Mouse (Mus musculus) limb, embryonic 12.5 days (tissue): ENCODE measurements around the gene Mrtfa. TPM values are rescaled to one million over a fixed set of nuclear protein-coding genes. Genes with fewer than 3 reads are reported as not detected.

Experiments
- ATAC-seq: fragments of 200-750 bp; cut with Nextera tagmentation; 2 replicates; pipeline ENCODE4 v1.8.0; 2017; ENCODE audit warnings: low read depth, moderate TSS enrichment; ENCODE audit not compliant: insufficient number of reproducible peaks, insufficient read depth, low FRiP score, low TSS enrichment
- H3K27ac ChIP-seq: fragments of 300-500 bp; sonication (generic); 2 replicates; pipeline ENCODE4 v1.5.1; 2016; ENCODE audit warnings: mild to moderate bottlenecking, moderate library complexity
- H3K27me3 ChIP-seq: fragments of 300-500 bp; sonication (generic); 2 replicates; pipeline ENCODE4 v1.6.1; 2016; ENCODE audit warnings: mild to moderate bottlenecking, moderate library complexity
- H3K36me3 ChIP-seq: fragments of 300-500 bp; sonication (generic); 2 replicates; pipeline ENCODE4 v1.6.1; 2016; ENCODE audit warnings: mild to moderate bottlenecking, moderate library complexity
- H3K4me1 ChIP-seq: fragments of 300-500 bp; sonication (generic); replicated peaks from 2 replicates; pipeline ENCODE4 v1.6.1; 2016
- H3K4me2 ChIP-seq: fragments of 300-500 bp; sonication (generic); 2 replicates; pipeline ENCODE4 v1.6.1; 2016; ENCODE audit warnings: mild to moderate bottlenecking, moderate library complexity
- H3K4me3 ChIP-seq: fragments of 300-500 bp; sonication (generic); replicated peaks from 2 replicates; pipeline ENCODE4 v1.5.1; 2016; ENCODE audit warnings: mild to moderate bottlenecking
- H3K9ac ChIP-seq: fragments of 300-500 bp; sonication (generic); replicated peaks from 2 replicates; pipeline ENCODE4 v1.6.1; 2016; ENCODE audit warnings: mild to moderate bottlenecking, moderate library complexity
- H3K9me3 ChIP-seq: fragments of 300-500 bp; sonication (generic); 2 replicates; pipeline ENCODE4 v1.6.1; 2016; ENCODE audit warnings: mild to moderate bottlenecking, moderate library complexity
- WGBS: fragments of 180-500 bp; shearing (Covaris S2); methylation state at CpG from one replicate; pipeline ENCODE4 v1.1.7; 2016; 5-methylcytosine and 5-hydroxymethylcytosine counted together
- polyA plus RNA-seq: library from polyadenylated mRNA; unstranded; fragments of >200 nt; fragmentation: Nextera tagmentation; extraction: Ambion mirVana; gene quantifications from 2 replicates; pipeline ENCODE4 v1.2.1, GENCODE M21; 2016

Gene Mrtfa
- polyA plus RNA-seq, 1 experiment from 2014 or later: 22.2 TPM

DNA sequence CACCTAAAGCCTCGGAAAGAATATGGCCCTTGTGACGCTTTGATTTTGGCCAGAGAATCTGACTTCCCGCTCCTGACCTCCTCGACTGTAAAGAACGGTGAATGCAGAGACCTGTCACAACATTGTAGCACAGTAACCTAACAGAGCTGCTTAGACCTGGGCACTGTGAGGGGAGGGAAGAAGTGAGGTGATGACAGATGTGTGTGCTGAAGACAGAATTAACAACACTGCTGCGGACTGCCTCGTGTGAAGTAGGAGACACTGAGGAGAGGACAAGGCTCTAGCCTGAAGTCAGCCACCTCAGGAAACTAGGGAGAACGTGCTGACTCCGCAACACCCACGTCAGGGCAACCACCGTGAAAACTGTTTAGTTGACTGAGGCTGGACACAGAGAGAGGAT lies 11.9 kb downstream of the Mrtfa start:
- Histone ChIP-seq H3K9ac (no peak overlapping the region), H3K27ac (no peak overlapping the region), H3K4me3 (no peak overlapping the region), H3K4me1 (peaks cover 15% of the 10 kb centered on the region), H3K36me3 (peaks cover 4% of the 10 kb centered on the region; the same call in 1 of the 2 replicates), H3K27me3 (no peaks in the 10 kb centered on the region), H3K4me2 (no peak overlapping the region), H3K9me3 (no peaks in the 10 kb centered on the region)
- no peak for ATAC-seq
- 73% methylated on average over 11 of the region's 11 CpGs for WGBS

DNA sequence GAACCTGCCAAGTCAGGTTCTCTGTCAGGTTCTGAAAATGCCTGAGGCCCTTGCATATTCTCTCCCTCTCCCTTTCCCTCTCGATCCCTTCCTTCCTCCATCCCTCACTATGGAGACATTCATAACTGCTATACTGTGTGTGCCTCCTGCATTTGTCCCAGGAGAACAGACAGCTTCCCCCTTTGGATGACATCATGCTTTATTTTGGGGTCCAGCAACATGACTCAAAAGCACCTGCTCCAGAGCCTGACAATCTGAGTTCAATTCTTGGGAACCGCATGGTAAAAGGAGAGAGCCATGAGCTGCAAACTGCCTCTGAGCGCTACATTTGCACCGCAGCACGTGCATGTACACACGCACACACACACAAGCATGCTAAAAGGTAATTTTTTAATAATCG lies 12.7 kb downstream of the Mrtfa start:
- Histone ChIP-seq H3K4me2 (no peak overlapping the region), H3K9me3 (no peaks in the 10 kb centered on the region), H3K4me3 (no peak overlapping the region), H3K27me3 (no peaks in the 10 kb centered on the region), H3K27ac (no peak overlapping the region), H3K9ac (no peak overlapping the region), H3K36me3 (peaks cover 4% of the 10 kb centered on the region; the same call in 1 of the 2 replicates), H3K4me1 (peaks cover 15% of the 10 kb centered on the region)
- WGBS: 93% methylated on average over 7 of the region's 7 CpGs
- no peak for ATAC-seq

DNA sequence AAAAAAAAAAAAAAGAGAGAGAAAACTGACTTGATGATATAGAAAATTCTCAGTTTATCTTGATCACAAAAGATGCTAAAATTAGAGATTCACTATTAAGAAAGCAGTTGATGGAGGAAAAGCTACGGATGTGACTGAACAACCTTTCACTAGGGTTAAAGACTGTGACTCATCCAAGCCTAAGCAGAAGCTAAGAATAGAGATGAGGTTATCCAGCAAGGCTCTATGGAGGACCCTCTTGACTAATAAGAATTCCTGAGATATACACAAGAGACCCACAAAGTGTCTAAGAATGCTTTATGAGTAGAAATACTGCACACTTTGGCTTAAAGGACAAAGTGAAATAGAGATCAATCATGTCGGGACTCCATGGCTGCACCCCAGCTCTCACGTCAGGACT lies 14.9 kb downstream of the Mrtfa start:
- 84% methylated on average over 3 of the region's 3 CpGs for WGBS

DNA sequence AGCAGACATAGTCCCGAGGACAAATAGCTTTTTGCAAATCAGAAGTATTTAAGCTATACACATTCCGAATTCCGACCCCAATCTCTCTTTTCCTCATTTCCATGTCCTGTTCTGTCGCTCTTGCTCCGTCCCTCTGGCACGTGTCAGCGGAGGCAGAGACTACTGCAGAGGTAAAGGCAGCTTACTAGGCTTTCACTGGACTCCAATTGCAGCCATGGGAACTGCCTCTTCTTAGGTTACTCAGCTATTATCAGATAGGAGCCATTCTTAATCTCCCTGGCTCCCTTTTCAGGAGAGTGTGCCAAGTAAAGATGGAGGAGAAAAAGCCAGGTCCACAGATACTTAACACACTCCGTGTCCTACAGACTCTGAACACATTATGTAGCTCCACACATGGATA lies 18.3 kb downstream of the Mrtfa start:
- Histone ChIP-seq H3K9ac (no peak overlapping the region), H3K4me2 (no peak overlapping the region), H3K27ac (no peak overlapping the region), H3K9me3 (no peaks in the 10 kb centered on the region), H3K4me3 (no peak overlapping the region), H3K4me1 (peaks cover 4% of the 10 kb centered on the region; the same call in 1 of the 2 replicates), H3K27me3 (no peaks in the 10 kb centered on the region), H3K36me3 (peaks cover 7% of the 10 kb centered on the region; the same call in 1 of the 2 replicates)
- 90% methylated on average over 8 of the region's 8 CpGs for WGBS
- ATAC-seq: no peak

More for the DNA sequence above, 14.9 kb downstream of the Mrtfa start:
- H3K4me1 ChIP-seq: peaks cover 15% of the 10 kb centered on the region
- H3K9me3 ChIP-seq: no peaks in the 10 kb centered on the region
- H3K27ac ChIP-seq: no peak overlapping the region
- H3K4me3 ChIP-seq: no peak overlapping the region
- H3K9ac ChIP-seq: no peak overlapping the region
- no peak overlapping the region for H3K4me2 ChIP-seq
- H3K36me3 ChIP-seq: peaks cover 8% of the 10 kb centered on the region; the same call in 1 of the 2 replicates
- no peaks in the 10 kb centered on the region for H3K27me3 ChIP-seq
- no peak for ATAC-seq

DNA sequence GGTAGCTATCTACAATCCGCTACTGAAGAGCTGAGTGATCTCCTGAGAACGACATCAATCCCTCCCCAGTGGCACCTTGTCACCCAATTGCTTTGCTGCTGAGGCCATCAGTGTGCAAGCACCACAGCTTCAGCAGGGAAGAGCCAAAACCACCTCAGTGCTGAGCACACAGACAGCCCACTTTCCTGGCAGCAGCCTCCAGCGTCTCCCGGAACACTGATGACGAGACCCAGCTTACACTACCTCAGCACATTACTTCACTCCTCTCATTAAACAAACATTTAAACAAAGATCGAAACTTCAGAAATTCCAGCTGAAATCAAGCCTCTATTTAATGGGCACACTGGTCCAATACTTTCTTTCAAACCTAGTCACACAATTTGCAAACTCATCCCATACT lies 21.8 kb downstream of the Mrtfa start:
- H3K4me2 ChIP-seq: no peak overlapping the region
- no peak overlapping the region for H3K4me3 ChIP-seq
- H3K9me3 ChIP-seq: no peaks in the 10 kb centered on the region
- no peaks in the 10 kb centered on the region for H3K27me3 ChIP-seq
- no peaks in the 10 kb centered on the region for H3K4me1 ChIP-seq
- no peak for ATAC-seq
- WGBS: 68% methylated on average over 6 of the region's 6 CpGs
- no peak overlapping the region for H3K27ac ChIP-seq
- peaks cover 4% of the 10 kb centered on the region; the same call in 1 of the 2 replicates for H3K36me3 ChIP-seq
- no peak overlapping the region for H3K9ac ChIP-seq

DNA sequence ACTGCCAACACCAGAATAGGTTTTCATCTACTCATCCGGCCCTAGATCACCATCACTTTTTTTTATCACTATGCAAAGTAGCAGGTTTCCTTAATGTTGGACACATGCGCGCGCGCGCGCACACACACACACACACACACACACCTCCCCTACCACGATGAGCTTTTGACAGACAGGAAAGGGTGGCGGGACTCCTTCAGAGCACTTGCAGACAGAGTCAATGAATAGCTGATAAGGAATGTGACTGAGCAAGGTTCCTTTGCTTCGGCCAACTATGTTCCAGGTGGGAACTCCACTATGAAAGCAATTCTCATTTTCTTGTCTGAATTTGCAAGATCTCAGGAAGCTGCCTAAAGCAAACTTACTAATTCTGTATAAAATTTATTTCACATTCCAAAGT lies 22.7 kb downstream of the Mrtfa start:
- H3K4me3 ChIP-seq: no peak overlapping the region
- ATAC-seq: no peak
- no peak overlapping the region for H3K27ac ChIP-seq
- H3K9me3 ChIP-seq: no peaks in the 10 kb centered on the region
- H3K27me3 ChIP-seq: no peaks in the 10 kb centered on the region
- no peaks in the 10 kb centered on the region for H3K4me1 ChIP-seq
- WGBS: 91% methylated on average over 10 of the region's 10 CpGs
- H3K9ac ChIP-seq: no peak overlapping the region
- no peak overlapping the region for H3K4me2 ChIP-seq
- peaks cover 4% of the 10 kb centered on the region; the same call in 1 of the 2 replicates for H3K36me3 ChIP-seq

DNA sequence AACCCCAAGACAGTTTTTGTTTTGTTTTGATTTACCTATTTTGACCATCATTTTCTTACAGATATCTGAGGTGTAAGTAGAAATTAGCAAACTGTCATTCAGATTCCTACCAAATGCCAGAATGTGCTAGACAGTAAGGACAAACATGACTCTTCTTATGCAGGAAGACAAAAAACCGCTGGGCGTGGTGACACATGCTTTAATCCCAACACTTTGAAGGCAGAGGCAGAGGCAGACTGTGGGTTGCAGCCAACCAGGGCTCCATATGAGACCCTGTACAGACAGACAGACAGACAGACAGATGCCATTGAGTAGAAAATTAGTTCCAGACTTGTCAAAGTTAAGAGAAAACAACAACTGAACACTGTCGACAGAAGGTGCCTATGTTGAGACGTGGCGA lies 24.3 kb downstream of the Mrtfa start:
- Histone ChIP-seq H3K4me1 (no peaks in the 10 kb centered on the region), H3K27ac (no peak overlapping the region), H3K36me3 (peaks cover 4% of the 10 kb centered on the region; the same call in 1 of the 2 replicates), H3K4me3 (no peak overlapping the region), H3K4me2 (no peak overlapping the region), H3K9me3 (no peaks in the 10 kb centered on the region), H3K27me3 (no peaks in the 10 kb centered on the region), H3K9ac (no peak overlapping the region)
- no peak for ATAC-seq
- WGBS: 88% methylated on average over 5 of the region's 5 CpGs

DNA sequence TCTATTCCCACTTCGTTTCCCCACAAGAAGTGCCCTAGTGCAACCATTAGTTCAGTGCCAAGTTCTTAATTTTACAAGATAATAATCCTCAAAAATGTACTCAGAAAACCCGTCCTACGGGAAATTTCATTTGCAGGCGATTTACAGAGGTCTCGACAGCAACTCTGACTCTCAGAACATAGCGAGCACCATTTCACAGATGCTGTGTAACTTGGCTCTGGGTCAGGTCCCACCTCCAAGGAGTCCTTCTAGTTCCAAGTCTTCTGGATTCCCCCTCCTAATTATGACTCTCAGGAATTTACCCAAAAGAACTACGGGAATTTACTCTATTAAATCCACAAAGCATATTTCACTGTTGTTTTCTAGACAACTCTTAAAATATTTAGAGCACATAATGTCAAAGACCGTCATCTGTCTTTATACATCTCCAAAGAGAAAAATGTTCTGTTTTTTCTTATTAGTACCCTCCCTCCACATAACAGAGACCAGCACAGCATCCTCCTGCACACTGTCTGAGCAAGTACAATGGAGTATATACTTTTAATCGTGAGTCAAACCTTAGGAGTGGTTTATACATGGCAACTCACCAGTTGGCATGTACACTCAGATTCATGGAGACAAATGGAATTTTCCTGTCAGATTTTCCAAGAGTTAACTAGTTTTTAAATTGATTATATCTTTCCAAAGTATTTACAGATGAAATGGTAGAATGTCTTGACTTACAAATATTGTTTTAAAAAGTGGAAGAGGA lies 25.8 kb downstream of the Mrtfa start:
- no peaks in the 10 kb centered on the region for H3K4me1 ChIP-seq
- no peak overlapping the region for H3K4me3 ChIP-seq
- no peak overlapping the region for H3K9ac ChIP-seq
- H3K27me3 ChIP-seq: no peaks in the 10 kb centered on the region
- no peaks in the 10 kb centered on the region for H3K9me3 ChIP-seq
- no peak overlapping the region for H3K4me2 ChIP-seq
- no peaks in the 10 kb centered on the region for H3K36me3 ChIP-seq
- no peak for ATAC-seq
- H3K27ac ChIP-seq: no peak overlapping the region
- WGBS: 73% methylated on average over 9 of the region's 9 CpGs

DNA sequence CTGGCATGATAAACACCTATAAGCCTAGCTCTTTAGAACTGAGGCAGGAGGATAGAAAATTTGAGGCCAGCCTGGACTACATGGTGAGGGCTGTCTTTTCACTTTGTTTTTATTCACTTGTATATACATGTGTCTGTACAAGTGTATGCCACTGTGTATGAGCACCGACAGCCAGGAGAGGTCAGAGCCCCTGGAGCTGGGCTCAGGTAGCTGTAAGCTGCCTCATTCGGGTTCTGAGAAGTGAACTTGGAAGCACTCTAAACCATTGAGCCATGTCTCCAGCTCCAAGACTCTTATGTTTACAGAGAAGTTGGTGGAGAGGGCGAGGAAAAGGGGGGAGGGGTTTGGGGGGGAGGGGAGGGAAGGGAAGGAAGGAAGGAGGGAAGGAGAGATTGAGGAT lies 29.0 kb downstream of the Mrtfa start:
- ATAC-seq: no peak
- Histone ChIP-seq H3K9me3 (no peaks in the 10 kb centered on the region), H3K4me3 (no peak overlapping the region), H3K27ac (no peak overlapping the region), H3K36me3 (no peaks in the 10 kb centered on the region), H3K4me2 (no peak overlapping the region), H3K9ac (no peak overlapping the region), H3K27me3 (no peaks in the 10 kb centered on the region), H3K4me1 (no peaks in the 10 kb centered on the region)
- WGBS: 75% methylated on average over 3 of the region's 3 CpGs

DNA sequence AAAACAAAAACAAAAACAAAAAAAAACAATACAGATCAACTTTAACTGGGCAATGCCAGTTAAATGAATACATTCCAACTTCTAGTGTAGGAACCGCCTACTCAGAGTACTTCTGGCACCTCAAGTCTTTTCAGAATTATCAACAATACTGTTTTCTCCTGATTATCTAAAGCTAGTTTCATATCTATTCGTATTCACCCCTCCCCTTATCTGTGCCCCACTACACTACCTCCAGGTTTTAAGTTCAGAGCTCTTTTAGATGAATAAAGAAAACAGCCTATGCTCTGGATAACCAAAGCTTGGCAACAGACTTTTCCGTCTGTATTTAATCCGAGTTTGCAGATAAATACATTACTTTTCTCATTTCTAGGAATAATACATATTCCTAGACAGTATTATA lies 29.9 kb downstream of the Mrtfa start:
- no peaks in the 10 kb centered on the region for H3K4me1 ChIP-seq
- H3K27me3 ChIP-seq: no peaks in the 10 kb centered on the region
- no peak overlapping the region for H3K27ac ChIP-seq
- H3K9me3 ChIP-seq: no peaks in the 10 kb centered on the region
- no peaks in the 10 kb centered on the region for H3K36me3 ChIP-seq
- ATAC-seq: no peak
- H3K4me3 ChIP-seq: no peak overlapping the region
- no peak overlapping the region for H3K9ac ChIP-seq
- no peak overlapping the region for H3K4me2 ChIP-seq
- WGBS: 91% methylated on average over 4 of the region's 4 CpGs

DNA sequence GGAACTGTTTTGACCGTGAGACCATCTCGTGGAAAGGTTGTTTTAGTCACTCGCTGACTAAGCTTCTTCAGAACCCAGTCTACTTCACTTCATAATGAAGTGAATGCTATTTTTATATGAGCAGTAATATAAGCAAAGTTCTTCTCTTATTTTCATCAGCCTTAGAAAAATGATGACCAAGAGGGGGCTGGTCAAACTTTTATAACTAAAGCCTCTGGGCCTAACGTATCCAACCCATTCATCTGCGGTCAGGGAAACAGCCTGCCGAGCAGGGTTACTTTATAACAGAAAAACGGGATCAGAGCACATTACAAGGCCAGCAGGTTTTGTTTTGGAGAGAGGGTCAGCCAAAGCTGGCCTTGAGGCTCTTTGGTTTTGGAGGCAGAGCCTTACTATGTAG lies 31.3 kb downstream of the Mrtfa start:
- Histone ChIP-seq H3K9me3 (no peaks in the 10 kb centered on the region), H3K36me3 (no peaks in the 10 kb centered on the region), H3K27ac (no peak overlapping the region), H3K4me3 (no peak overlapping the region), H3K4me2 (no peak overlapping the region), H3K9ac (no peak overlapping the region), H3K27me3 (no peaks in the 10 kb centered on the region), H3K4me1 (no peaks in the 10 kb centered on the region)
- 86% methylated on average over 7 of the region's 7 CpGs for WGBS
- no peak for ATAC-seq
